Mouse (Mus musculus): Measurements from ENCODE around the gene Kantr.

The Kantr gene

DNA sequence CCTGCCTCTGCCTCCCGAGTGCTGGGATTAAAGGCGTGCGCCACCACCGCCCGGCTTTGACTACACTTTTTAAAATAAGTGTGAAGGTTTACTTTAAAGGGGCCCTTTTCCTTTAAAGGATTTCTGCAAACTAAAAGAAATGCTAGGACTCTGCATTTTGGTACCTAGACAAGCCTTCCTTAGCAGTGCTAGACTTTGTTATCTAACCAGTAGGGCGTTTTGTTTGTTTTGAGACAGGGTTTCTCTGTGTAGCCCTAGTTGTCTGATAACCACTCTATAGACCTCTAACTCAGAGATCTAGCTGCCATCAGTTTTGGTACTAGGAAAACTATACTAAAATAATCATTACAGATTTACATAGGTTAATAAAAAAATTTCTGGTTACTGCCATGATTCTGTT is 47.9 kb downstream of the Kantr start:
- DNase-seq: no peak

DNA sequence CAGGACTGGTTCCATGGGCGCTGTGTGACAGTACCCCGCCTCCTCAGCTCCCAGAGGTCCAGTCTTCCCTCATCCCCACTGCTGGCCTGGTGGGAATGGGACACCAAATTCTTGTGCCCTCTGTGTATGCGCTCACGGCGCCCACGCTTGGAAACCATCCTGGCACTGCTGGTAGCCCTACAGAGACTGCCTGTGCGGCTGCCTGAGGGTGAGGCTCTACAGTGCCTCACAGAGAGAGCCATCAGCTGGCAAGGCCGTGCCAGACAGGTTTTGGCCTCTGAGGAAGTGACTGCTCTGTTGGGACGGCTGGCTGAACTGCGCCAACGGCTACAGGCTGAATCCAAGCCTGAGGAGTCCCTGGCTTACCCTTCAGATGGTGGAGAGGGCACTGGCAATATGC is 56.1 kb downstream of the Kantr start:
- no peak for DNase-seq

Data from thymus, postnatal 14 days (tissue).